Mouse (Mus musculus) forebrain, embryonic 10.5 days (tissue): ENCODE results near the gene Gm10491. TPM values are rescaled to one million over a fixed set of nuclear protein-coding genes. Genes with fewer than 3 reads are reported as not detected.
"Not testable (repeated sequence)": the region's sequence is repeated elsewhere in the genome, so short reads cannot be mapped to it uniquely, and the experiment has no call there.

Source experiments
- DNase-seq: peaks from one replicate; pipeline ENCODE4 v3.0.0-alpha.2; 2017; ENCODE audit warnings: low spot score; ENCODE audit errors: extremely low spot score
- H3K27ac ChIP-seq: fragments of 300-500 bp; sonication (generic); 2 replicates; pipeline ENCODE4 v1.5.1; 2016; ENCODE audit warnings: mild to moderate bottlenecking
- H3K27me3 ChIP-seq: fragments of 300-500 bp; sonication (generic); 2 replicates; pipeline ENCODE4 v1.6.1; 2016; ENCODE audit warnings: mild to moderate bottlenecking; ENCODE audit not compliant: poor library complexity, severe bottlenecking
- H3K36me3 ChIP-seq: fragments of 300-500 bp; sonication (generic); replicated peaks from 2 replicates; pipeline ENCODE4 v1.6.1; 2016; ENCODE audit warnings: mild to moderate bottlenecking, moderate library complexity
- H3K4me1 ChIP-seq: fragments of 300-500 bp; sonication (generic); 2 replicates; pipeline ENCODE4 v1.6.1; 2016
- H3K4me3 ChIP-seq: fragments of 300-500 bp; sonication (generic); 2 replicates; pipeline ENCODE4 v1.5.1; 2016; ENCODE audit warnings: mild to moderate bottlenecking, moderate library complexity
- H3K9me3 ChIP-seq: fragments of 300-500 bp; sonication (generic); 2 replicates; pipeline ENCODE4 v1.6.1; 2016; ENCODE audit warnings: mild to moderate bottlenecking, moderate library complexity
- WGBS: fragments of 180-500 bp; shearing (Covaris S2); methylation state at CpG from one replicate; pipeline ENCODE4 v1.1.7; 2016; 5-methylcytosine and 5-hydroxymethylcytosine counted together
- polyA plus RNA-seq: library from polyadenylated mRNA; unstranded; fragments of >200 nt; fragmentation: Nextera tagmentation; extraction: Ambion mirVana; gene quantifications from 2 replicates; pipeline ENCODE4 v1.2.1, GENCODE M21; 2016

The Gm10491 gene
- polyA plus RNA-seq, 1 experiment from 2014 or later, result not detected

DNA sequence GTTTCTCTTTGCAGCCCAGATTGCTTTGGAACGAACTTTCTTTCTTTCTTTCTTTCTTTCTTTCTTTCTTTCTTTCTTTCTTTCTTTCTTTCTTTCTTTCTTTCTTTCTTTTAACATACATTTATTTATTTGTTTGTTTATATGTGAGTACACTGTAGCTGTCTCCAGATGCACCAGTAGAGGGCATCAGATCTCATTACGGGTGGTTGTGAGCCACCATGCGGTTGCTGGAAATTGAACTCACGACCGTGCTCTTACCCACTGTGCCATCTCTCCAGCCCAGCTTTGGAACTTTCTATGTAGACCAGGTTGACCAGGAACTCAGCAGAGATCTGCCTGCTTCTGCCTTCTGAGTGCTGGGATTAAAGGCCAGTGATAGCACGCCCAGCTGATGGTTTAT, 10.3 kb upstream of the Gm10491 start:
- H3K27ac ChIP-seq, H3K4me3 ChIP-seq: not testable (repeated sequence)
- WGBS, result 75% methylated on average over 6 of the region's 6 CpGs

DNA sequence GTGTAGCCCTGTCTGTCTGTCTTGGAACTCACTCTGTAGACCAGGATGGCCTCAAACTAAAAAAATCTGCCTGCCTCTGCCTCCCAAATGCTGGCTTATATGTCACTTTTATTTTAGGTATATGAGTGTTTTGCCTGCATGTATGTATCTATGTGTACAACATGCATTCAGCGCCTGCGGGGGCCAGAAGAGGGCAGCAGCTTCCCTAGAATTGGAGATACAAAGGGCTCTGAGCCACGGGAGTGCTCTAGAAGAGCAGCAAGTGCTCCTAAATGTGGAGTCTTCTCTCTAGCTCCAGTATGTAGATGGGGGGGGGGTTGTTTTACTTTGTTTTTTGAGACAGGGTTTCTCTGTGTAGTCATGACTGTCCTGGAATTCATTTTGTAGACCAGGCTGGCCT, 8.0 kb upstream of the Gm10491 start:
- not testable (repeated sequence) for H3K9me3 ChIP-seq, DNase-seq, H3K27ac ChIP-seq, H3K4me3 ChIP-seq, H3K36me3 ChIP-seq
- Histone ChIP-seq H3K4me1 (peaks cover 15% of the 10 kb centered on the region), H3K27me3 (peaks cover 11% of the 10 kb centered on the region)
- 29% methylated on average over 3 of the region's 3 CpGs for WGBS

More for the DNA sequence above, 10.3 kb upstream of the Gm10491 start:
- H3K36me3 ChIP-seq, DNase-seq, H3K9me3 ChIP-seq: not testable (repeated sequence)
- Histone ChIP-seq H3K4me1 (peaks cover 29% of the 10 kb centered on the region), H3K27me3 (peaks cover 34% of the 10 kb centered on the region)

DNA sequence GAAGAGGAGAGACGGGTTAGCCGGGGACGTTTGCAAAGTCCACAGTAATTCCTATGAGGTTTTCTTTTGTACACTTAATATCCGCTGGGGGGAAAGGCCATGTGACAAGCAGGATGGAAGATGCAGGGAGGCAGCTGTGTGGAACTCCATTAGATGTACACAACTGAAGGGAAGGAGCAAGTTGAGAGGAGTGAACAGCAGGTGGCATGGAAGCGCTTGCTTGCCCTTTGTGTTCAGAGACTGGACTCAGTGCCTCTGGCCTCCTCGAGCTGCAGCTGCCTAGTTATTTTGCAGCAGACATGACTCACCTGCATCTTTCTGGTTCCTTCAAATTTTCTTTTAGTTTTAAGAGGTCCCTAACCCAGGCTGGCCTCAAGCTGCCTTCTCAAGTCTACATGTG, 2.8 kb upstream of the Gm10491 start:
- no peaks in the 10 kb centered on the region for H3K27me3 ChIP-seq
- DNase-seq, result no peak
- no peaks in the 10 kb centered on the region; the same call in 1 of the 2 replicates for H3K9me3 ChIP-seq
- H3K36me3 ChIP-seq, result peaks cover 18% of the 10 kb centered on the region
- 50% methylated on average over 6 of the region's 6 CpGs for WGBS
- no peaks in the 10 kb centered on the region for H3K4me1 ChIP-seq
- H3K4me3 ChIP-seq, result no peak overlapping the region
- no peak overlapping the region for H3K27ac ChIP-seq

DNA sequence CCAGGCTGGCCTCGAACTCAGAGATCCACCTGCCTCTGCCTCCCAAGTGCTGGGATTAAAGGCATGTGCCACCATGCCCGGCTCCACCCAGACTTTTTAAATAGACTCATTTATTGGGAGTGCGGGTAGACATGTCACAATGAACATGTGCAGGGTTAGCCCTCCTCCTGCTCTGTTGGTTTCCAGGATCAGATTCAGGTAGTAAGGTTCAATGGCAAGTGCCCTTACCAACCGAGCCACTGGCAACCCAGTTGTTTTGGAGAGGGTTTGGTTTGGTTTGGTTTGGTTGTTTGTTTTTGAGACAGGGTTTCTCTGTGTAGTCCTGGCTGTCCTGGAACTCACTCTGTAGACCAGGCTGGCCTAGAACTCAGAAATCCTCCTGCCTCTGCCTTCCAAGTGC, 1.6 kb upstream of the Gm10491 start, which contains the start of gene Gm10490:
TSS of gene Gm10490 (plus strand) at position 301 of the 400 bp plus-strand sequence.
- H3K27ac ChIP-seq, H3K4me3 ChIP-seq, DNase-seq, H3K27me3 ChIP-seq, H3K9me3 ChIP-seq, H3K4me1 ChIP-seq: not testable (repeated sequence)
- H3K36me3 ChIP-seq, result peaks cover 20% of the 10 kb centered on the region
- WGBS, result 90% methylated on average over 4 of the region's 4 CpGs

DNA sequence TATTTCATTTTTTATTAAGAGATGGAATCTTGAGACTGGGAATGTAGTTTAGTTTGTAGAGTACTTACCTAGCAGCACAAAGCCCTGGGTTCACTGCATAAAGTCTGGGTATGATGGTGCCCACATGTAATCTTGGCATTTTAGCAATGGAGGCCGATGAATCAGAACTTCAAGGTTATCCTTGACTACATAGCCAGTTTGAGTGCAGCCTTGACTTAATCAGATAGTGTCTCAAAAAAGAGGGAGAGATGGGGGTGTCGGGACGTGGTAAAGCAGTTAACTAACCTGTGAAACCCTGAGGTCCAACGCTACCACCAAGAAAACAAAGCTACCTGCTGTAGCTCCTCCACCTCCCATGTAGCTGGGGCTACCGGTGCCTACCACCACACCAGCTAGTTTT, 3.2 kb downstream of the Gm10491 start:
- Histone ChIP-seq H3K27ac (no peak overlapping the region), H3K4me1 (peaks cover 7% of the 10 kb centered on the region; the same call in 1 of the 2 replicates), H3K36me3 (peaks cover 26% of the 10 kb centered on the region), H3K9me3 (no peaks in the 10 kb centered on the region; the same call in 1 of the 2 replicates), H3K4me3 (no peak overlapping the region), H3K27me3 (no peaks in the 10 kb centered on the region)
- DNase-seq, result no peak
- 93% methylated on average over 5 of the region's 5 CpGs for WGBS

DNA sequence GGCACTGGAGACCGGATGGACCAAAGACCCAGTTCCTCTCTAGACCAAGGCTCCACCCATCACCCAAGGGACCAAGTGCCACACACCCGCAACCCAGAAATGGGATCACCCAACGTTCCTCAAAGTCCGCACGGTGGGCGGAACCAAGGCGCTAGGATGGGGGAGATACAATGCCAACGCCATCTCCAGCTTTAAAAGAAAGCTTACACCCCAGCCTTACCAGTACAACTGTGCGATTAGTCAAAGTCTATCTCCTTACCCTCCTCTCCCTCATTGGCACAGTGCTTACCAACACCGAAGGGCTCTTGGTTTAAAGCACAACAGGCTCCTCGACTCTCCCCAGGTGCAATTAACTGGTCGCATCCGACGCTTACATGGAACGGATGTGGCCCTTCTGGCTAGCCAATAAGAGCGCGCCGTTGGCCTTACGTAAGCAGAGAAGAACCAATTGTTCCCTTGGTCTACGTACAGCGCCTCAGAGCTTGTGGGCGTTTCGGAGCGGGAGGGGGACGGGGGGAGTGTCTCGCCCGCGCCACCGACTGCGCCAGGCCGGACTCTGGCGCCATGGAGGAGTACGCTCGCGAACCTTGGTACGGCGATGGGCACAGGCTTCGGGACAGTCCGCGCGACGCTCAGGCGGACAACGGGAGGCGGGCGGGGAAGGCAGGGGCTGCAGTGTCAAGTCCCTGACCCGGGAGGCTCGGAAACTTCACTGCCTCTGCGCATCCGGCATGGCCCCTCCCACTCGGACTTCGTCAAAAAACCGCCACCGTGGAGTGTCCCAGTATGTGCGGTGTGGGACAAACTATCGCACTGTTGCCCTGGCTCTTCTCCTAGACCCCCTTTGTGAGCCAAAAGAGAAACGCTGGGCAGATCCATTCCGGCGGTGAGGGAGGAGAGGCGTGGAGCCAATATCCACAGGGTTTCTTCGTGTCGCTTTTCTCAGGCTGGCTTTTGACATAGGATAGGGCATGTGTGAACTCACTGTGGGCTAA, 8.5 kb downstream of the Gm10491 start, which contains the start of the genes Pqbp1 and Timm17b:
TSS of gene Pqbp1 (minus strand) at position 390 of the 995 bp plus-strand sequence.
TSS of gene Timm17b (plus strand) at position 478 of the 995 bp plus-strand sequence.
- DNase-seq, result peak; percentile 81
- WGBS, result 14% methylated on average over 62 of the region's 62 CpGs
- Histone ChIP-seq H3K4me1 (peaks cover 11% of the 10 kb centered on the region), H3K9me3 (no peaks in the 10 kb centered on the region), H3K27ac (peak within 1 kb of the TSS; percentile 88), H3K4me3 (peak within 1 kb of the TSS; percentile 63), H3K36me3 (peaks cover 29% of the 10 kb centered on the region), H3K27me3 (no peaks in the 10 kb centered on the region)

DNA sequence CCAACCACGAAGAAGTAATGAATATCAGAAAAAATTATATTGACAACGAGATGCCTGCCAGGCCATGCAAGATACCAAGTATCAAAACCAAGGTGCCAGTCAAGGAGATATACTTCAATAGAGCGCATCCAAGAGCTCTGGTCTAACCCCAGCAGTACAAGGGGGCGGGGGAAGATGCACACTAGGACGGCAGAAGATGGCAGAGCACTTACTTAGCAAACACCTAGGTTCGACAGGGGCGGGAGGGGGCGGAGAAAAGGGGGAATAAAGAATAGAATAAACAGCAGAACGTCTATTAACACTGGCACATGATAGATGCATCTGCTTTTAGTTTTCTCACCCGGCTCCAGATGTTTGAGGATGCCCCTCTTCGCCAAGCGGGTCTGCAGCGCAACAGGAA, 9.4 kb downstream of the Gm10491 start:
- Histone ChIP-seq H3K9me3 (no peaks in the 10 kb centered on the region), H3K36me3 (peaks cover 35% of the 10 kb centered on the region), H3K4me3 (peak overlapping the region; percentile 63), H3K27ac (peak overlapping the region; percentile 88), H3K27me3 (no peaks in the 10 kb centered on the region), H3K4me1 (peaks cover 11% of the 10 kb centered on the region)
- DNase-seq, result no peak
- WGBS, result 33% methylated on average over 13 of the region's 13 CpGs

DNA sequence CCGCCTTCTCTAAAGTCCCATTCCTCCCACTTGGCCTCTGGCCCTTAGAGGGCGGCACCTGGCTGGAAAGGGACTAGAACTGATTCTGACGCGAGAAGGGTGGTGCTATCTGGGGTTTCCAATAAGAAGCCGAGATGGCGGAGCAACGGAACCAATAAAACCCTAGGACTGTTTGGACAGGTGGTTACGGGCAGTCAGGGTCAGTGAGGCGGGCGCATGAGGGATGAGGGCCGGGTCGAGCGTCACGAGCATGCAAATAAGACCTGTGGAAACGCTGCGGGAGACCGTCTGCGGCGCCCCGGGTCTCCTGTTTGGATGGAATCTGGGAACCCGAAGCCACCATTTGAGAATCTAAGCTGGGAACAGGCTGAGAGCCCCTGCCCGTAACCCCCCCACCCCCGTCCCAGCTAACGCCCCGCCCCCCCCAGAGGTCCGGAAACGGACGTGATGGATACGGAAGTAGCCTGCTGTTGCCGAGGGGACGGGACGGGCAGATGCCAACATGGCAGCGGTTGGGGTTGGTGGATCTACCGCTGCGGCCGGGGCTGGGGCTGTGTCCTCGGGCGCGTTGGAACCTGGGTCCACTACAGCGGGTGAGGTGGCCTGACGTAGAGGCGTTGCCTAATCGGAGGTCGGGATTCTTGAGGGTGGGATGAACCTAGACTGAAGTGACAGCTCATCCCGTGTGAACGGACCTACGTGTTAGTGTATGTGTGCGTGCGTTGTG, 23.6 kb downstream of the Gm10491 start, which contains the start of gene Slc35a2:
TSS of gene Slc35a2 (plus strand) at position 188 of the 727 bp plus-strand sequence.
- Histone ChIP-seq H3K27ac (peak within 1 kb of the TSS; percentile 86), H3K27me3 (no peaks in the 10 kb centered on the region), H3K4me3 (peak within 1 kb of the TSS; percentile 63), H3K4me1 (peaks cover 22% of the 10 kb centered on the region), H3K36me3 (peaks cover 10% of the 10 kb centered on the region; the same call in 1 of the 2 replicates), H3K9me3 (no peaks in the 10 kb centered on the region)
- peak; percentile 75 for DNase-seq
- WGBS, result 15% methylated on average over 49 of the region's 49 CpGs

DNA sequence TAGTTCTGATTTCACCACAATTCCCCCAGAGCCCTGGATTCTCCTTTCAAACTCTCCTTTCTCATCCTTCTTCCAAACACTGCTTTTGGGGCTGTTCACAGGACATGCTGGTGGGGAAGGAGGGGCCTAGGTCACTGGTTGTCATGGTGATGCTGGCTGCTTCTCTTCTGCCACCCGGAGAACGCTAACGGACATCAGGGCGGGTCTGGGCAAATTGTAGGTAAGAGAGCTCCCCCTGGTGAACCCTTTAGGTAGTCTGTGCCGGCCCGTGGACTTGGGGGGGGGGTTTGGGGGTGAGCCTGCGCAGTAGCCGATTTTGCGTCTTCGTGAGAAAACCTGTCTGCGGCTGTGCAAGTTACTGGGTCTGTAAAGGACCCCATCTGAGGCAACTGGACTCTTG, 27.8 kb downstream of the Gm10491 start:
- H3K27me3 ChIP-seq, result no peaks in the 10 kb centered on the region
- peak overlapping the region; percentile 62 for H3K4me3 ChIP-seq
- DNase-seq, result peak; percentile 73
- H3K36me3 ChIP-seq, result peaks cover 4% of the 10 kb centered on the region
- 9% methylated on average over 11 of the region's 11 CpGs for WGBS
- H3K27ac ChIP-seq, result no peak overlapping the region
- no peaks in the 10 kb centered on the region; the same call in 1 of the 2 replicates for H3K9me3 ChIP-seq
- H3K4me1 ChIP-seq, result peaks cover 31% of the 10 kb centered on the region

DNA sequence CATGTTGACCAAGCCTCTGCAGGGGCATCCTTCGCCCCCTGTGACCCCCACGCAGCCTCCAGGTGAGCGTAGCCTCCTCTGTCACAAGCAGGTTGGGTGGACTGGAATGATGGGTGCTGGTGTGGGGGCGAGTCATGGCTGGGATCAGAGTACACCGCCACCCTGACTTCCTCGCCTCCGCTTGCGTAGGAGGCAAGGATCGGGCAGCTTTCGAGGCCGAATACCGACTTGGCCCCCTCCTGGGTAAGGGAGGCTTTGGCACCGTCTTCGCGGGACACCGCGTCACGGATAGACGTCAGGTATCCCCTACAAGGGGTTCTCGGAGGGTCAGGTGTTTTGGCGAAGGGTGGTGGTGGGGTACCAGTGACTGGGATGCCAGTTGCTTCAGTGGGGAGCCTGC, 29.1 kb downstream of the Gm10491 start:
- H3K4me3 ChIP-seq, result peak overlapping the region; percentile 62
- peak; percentile 20 for DNase-seq
- peaks cover 3% of the 10 kb centered on the region; the same call in 1 of the 2 replicates for H3K9me3 ChIP-seq
- no peaks in the 10 kb centered on the region for H3K27me3 ChIP-seq
- peaks cover 17% of the 10 kb centered on the region for H3K36me3 ChIP-seq
- 11% methylated on average over 21 of the region's 21 CpGs for WGBS
- H3K27ac ChIP-seq, result peak overlapping the region; percentile 69
- peaks cover 29% of the 10 kb centered on the region for H3K4me1 ChIP-seq

DNA sequence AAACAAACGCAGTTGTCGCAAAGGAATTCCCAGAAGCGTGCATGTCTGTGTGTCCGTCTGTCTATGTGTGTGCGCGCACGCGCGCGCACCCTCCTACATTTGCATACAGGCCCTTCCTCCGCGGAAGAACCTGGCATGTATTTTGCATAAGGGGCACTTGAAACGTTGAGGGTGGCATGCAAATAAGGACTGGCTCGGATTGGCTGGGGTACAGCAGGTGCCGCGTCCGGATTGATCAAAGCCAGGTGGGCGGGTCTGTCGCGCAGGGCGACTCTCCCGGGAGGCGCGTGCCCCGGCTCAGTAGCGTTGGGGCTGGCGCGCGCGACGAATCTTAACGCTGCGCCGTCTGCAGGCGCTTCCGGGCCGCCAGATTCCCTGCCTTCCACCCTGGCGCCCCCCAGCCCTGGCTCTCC, 29.6 kb downstream of the Gm10491 start, which contains the start of gene Pim2:
TSS of gene Pim2 (plus strand) at position 256 of the 413 bp plus-strand sequence.
- Histone ChIP-seq H3K36me3 (peaks cover 21% of the 10 kb centered on the region), H3K4me1 (peaks cover 24% of the 10 kb centered on the region), H3K4me3 (peak within 1 kb of the TSS; percentile 62), H3K9me3 (peaks cover 4% of the 10 kb centered on the region; the same call in 1 of the 2 replicates), H3K27me3 (no peaks in the 10 kb centered on the region), H3K27ac (peak within 1 kb of the TSS; percentile 69)
- 8% methylated on average over 36 of the region's 38 CpGs for WGBS
- peak; percentile 71 for DNase-seq

DNA sequence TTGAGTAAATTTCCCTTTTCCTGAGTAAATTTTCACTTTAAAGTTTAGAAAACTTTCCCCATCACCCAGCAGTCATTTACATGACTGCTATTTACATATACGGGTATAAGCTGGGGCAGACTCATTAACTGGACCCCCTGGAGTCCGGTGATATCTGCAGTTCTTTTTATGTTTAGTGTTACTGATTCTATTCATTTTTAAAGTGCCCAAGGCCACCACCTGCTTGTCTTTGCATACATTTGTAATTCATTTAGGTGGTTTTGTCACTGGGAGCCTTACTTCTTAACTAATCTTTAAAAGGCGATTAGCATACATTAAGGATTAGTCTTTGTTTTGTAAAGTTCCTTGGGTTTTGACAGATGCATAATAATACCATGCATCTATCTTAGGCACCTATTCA, 37.8 kb downstream of the Gm10491 start:
- Histone ChIP-seq H3K27ac (no peak overlapping the region), H3K27me3 (no peaks in the 10 kb centered on the region), H3K4me3 (no peak overlapping the region), H3K4me1 (no peaks in the 10 kb centered on the region; the same call in 1 of the 2 replicates), H3K36me3 (peaks cover 52% of the 10 kb centered on the region), H3K9me3 (peaks cover 4% of the 10 kb centered on the region; the same call in 1 of the 2 replicates)
- no peak for DNase-seq
- 31% methylated on average over 3 of the region's 3 CpGs for WGBS
